Mouse (Mus musculus): ENCODE results near the gene Ttbk2.

DNA sequence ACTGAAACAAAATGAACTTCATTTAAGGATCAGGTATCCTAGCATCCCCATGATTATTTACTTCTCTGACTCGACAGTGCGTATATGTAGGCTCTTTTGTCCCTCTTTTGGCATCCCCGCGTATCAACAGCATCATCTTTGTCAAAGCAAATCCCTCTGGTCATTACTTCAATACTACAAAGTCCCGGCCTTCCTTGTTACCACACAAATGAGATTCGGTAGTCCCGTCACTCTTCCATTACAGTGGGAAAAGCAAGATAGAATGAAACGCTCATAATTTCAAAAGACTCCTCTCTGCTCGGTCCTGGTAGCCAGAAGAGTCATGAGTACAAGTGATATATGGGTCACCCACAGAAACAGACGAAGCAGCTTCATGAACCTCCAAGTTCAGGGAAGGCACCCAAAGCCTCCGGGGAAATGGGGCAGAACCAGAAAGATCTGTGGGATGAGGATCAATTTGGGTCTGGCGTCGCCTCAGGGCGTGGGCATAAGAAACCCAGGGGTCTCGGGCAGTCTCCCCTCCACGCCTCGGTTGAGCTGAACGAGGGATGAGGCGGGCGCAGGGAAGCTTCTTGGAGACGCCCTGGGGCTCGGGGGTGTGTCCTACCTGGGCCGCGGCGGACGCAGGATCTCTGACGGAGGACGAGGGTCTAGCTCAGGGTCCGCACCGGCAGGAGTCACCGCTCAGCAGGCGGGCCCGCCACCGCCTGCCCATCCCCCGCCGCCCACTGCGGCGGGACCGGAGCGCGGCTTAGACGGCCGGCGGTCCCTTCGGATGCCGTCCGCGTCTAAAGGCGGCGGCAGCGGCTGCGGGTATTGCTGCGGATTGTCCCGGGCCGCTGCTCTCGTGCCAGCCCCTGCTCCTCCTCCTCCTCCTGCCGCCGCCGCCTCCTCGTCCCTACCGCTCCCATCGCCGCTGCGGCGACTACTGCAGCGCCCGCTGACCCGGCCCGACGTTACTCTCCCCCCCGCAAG is 668 bp downstream of the Ttbk2 start, which contains the start of gene Cdan1:
- TF ChIP-seq MAZ (IDR thresholded peaks at IDR 0.05; ENCODE audit: low read depth, low read length) (no peak), MEF2A (IDR thresholded peaks at IDR 0.05; ENCODE audit: borderline replicate concordance, low read depth, low read length) (no peak)

All from CH12.LX (cell line).